Mouse (Mus musculus): ENCODE measurements around the gene Lamb3.
A peak's percentile ranks its signal among the peaks of the same experiment; 100 is the strongest.

The Lamb3 gene

GRCm38 (mm10) chr1:193315705-193316357 lies 108.3 kb downstream of the Lamb3 start:
- peak; percentile 23 for DNase-seq (ENCODE audit: low spot score)

- DNase-seq (ENCODE audit: low spot score): no peak
These were observed 108.9 kb downstream of the Lamb3 start for GRCm38 (mm10) chr1:193316358-193316750.

- DNase-seq (ENCODE audit: low spot score): no peak
These were observed 109.7 kb downstream of the Lamb3 start for GRCm38 (mm10) chr1:193317159-193317559.

- DNase-seq (ENCODE audit: low spot score): no peak
These were observed 112.2 kb downstream of the Lamb3 start for GRCm38 (mm10) chr1:193319721-193320120.

- no peak for DNase-seq (ENCODE audit: low spot score)
These were observed 112.9 kb downstream of the Lamb3 start for GRCm38 (mm10) chr1:193320398-193320797.

GRCm38 (mm10) chr1:193323686-193324085 lies 116.2 kb downstream of the Lamb3 start:
- DNase-seq (ENCODE audit: low spot score): no peak

GRCm38 (mm10) chr1:193324224-193324623 lies 116.7 kb downstream of the Lamb3 start:
- no peak for DNase-seq (ENCODE audit: low spot score)

GRCm38 (mm10) chr1:193325891-193326290 lies 118.4 kb downstream of the Lamb3 start:
- no peak for DNase-seq (ENCODE audit: low spot score)

- DNase-seq (ENCODE audit: low spot score): no peak
These were observed 119.1 kb downstream of the Lamb3 start for GRCm38 (mm10) chr1:193326456-193327145.

- no peak for DNase-seq (ENCODE audit: low spot score)
These were observed 119.7 kb downstream of the Lamb3 start for GRCm38 (mm10) chr1:193327216-193327615.

GRCm38 (mm10) chr1:193327686-193328085 lies 120.2 kb downstream of the Lamb3 start:
- no peak for DNase-seq (ENCODE audit: low spot score)

- DNase-seq (ENCODE audit: low spot score): no peak
These were observed 122.1 kb downstream of the Lamb3 start for GRCm38 (mm10) chr1:193329557-193329956.

- peak; percentile 56 for DNase-seq (ENCODE audit: low spot score)
These were observed 122.7 kb downstream of the Lamb3 start for GRCm38 (mm10) chr1:193330172-193330571.

GRCm38 (mm10) chr1:193330626-193331025 lies 123.1 kb downstream of the Lamb3 start:
- no peak for DNase-seq (ENCODE audit: low spot score)

GRCm38 (mm10) chr1:193332018-193332417 lies 124.5 kb downstream of the Lamb3 start:
- DNase-seq (ENCODE audit: low spot score): no peak

- no peak for DNase-seq (ENCODE audit: low spot score)
These were observed 125.2 kb downstream of the Lamb3 start for GRCm38 (mm10) chr1:193332671-193333070.

GRCm38 (mm10) chr1:193333776-193334175 lies 126.3 kb downstream of the Lamb3 start:
- DNase-seq (ENCODE audit: low spot score): no peak

GRCm38 (mm10) chr1:193334546-193334945 lies 127.0 kb downstream of the Lamb3 start:
- DNase-seq (ENCODE audit: low spot score): no peak

- no peak for DNase-seq (ENCODE audit: low spot score)
These were observed 128.9 kb downstream of the Lamb3 start for GRCm38 (mm10) chr1:193336122-193337017.

GRCm38 (mm10) chr1:193337018-193337321 lies 129.5 kb downstream of the Lamb3 start:
- no peak for DNase-seq (ENCODE audit: low spot score)

GRCm38 (mm10) chr1:193337787-193338310 lies 130.3 kb downstream of the Lamb3 start:
- DNase-seq (ENCODE audit: low spot score): no peak

- no peak for DNase-seq (ENCODE audit: low spot score)
These were observed 131.0 kb downstream of the Lamb3 start for GRCm38 (mm10) chr1:193338363-193338995.
